Mouse (Mus musculus) cerebellum, postnatal 14 days (tissue): ENCODE measurements at regions not wholly inside any gene's neighbourhood (a gene's known extent, or its start where the extent isn't known, plus 50 kb on each side); places are given as distances from the start of the nearest gene placed in this dataset.
A peak's percentile ranks its signal among the peaks of the same experiment; 100 is the strongest.

Source experiments
- DNase-seq, 2 experiments: peaks; one replicate each; pipeline ENCODE4 v3.0.0; 2021; ENCODE audit warnings: mixed read lengths in 2 of 2

DNA sequence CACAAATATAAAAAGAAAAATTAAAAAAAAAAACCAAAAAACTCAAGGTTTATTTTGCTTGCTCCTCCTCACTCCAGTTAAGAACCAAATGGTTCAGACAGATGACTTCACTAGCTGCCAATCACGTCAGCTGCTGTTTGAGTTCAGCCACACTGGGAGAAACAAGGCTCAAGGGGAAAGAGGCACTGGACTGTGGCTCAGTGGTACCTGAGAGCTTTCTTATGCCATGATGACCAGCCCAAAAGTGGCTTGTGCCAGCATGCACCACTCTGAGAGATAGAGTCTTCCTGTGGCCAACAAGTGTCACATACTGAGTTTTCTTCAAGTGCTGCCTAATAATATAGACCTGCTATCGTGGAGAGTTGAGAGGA is 198.0 kb upstream of the Tprg start:
- no peak for DNase-seq

DNA sequence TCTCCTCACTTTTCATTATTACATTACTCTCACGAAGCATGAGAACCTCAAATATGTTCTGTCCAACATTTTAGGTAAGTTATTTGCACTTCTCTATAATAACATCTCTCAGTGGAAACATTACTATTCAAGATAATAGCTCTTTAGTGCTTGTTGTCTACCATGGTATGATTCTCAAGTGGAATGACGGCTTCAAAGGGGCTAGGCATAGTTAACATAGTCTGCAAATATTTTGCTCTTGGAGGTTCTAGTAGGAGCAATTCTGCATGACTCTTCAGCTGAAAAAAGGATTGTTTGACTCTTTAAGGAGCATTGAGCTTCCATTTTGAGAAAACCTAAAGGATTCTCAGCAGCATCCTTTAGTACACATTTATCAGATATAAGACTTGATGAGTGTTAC is 182.5 kb upstream of the Tprg start:
- no peak for DNase-seq

DNA sequence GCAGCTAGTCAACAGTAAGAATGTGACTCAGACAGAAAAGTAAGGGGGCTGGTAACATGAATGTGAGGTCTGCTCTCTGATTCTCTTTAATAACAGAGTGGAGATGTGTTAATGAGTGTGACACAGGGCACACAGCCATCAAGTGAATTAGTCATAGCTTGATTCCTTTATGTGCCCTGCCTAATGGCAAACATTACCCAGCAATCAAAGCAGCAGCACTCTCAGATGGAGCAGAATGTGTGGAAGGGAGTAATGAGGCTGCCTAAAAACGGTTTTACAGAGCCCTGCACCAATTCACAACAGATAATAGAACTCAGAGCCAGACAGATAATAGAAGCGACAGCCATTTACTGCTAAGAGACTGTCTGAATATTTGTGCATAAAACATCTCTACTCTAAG is 182.0 kb upstream of the Tprg start:
- DNase-seq, result no peak

DNA sequence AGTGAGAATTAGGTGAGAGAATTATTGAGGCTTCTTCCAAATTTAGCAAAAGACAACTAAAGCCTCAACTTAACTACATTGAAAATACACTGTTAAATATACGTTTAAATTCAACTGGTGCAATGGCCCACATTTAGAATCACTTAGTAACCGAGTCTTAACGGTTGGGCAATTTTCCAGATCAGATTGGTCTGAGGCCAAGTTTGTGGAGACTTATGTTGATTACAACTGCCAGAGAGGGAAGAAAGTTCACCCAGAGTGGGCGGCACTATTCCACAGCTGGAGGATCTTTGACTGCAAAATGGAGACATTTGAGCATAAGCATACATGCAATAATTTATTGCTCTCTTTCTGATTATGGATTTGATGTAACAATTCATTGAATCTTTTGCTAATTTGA is 146.5 kb upstream of the Tprg start:
- peak; percentile 9 to 19 for DNase-seq

DNA sequence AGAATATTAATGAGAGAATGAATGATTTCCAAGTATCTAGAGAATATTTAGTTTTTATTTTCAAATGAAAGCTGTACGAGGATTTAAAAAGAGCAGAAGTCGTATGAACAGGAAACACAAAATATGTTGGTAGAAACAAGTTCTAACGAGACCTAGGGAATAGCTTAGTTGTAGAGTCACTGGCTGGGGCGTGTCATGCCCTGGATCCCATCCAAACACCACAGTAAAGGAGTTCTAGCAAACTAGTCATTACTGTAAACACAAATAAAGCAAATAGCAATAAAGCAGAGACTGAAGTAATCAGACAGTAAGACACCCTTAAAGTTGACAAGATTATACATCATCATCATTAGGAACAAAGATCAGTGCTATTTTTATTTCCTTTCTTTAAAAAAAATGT is 139.1 kb upstream of the Tprg start:
- DNase-seq, result no peak

DNA sequence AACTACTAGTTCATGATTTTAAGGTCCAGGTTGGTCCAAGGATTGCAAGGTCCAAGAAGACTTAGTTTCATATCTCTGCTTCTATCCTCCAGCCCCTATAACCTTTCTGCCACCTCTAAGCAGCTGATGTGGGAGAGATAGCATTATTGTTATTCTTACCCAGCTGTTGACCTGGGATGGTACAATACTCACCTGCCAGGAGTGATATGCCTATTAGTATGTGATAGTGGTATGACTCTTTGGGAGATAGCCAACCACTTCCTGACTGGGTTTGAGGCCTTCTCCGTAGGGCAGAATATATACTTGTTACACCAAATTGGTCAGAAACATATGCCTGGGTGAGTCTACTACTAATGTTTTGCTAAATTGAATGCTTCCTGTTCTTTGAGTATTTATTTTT is 137.4 kb upstream of the Tprg start:
- DNase-seq, result no peak

DNA sequence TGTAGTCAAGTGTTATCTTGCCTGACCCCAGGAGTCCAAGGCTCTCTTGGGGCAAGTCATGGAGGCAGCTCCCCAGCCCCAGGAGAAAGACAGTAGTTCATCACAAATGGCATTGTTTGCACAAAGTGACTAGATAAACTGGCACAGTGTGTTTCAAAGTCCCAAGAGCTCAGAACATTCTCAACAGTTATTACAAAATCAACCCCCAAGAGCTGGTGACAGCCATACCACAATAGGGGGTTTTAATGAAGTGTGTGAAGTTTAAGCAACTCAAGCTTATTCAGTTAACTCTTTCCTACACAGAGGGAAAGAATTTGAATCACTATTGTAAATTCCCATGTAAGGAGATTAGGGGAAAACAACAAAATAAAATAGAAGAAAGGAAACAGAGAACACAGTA is 109.7 kb upstream of the Tprg start:
- DNase-seq, result no peak

DNA sequence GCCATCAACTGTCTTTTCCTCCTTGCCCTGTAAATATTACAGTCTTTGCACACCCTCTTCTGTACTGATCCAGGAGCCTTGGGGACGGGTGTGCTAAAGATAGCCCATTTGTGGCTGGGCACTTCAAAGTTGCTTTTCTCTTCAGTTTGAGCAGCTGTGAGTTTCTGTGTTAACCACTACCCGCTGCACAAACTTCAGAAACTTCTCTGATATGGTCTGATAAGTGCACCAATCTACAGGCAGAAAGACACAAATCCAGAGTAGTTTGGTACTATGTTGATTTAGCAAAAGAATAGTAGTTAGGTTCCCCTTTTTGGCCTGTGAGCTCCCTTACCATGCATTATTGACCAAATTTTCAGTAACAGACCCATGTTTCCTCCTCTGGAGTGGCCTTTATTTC is 108.6 kb upstream of the Tprg start:
- DNase-seq, result no peak

DNA sequence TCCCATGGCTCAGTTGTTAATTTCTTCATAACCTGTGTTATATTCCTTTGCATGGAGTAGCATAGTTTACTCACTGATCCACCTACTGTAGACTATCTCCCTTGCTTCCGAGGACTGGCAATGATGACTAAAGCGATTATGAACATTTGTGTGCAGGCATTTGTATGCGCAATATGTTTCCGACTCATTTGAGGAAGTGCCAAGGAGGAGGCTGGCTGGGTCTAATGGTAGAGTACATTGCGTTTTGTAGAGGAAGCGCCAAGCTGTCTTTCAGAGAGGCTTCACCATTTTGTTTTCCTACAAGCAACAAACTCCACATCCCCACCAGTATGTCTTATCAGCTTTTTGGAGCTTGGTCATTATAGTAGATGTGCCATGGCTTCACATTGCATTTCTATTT is 104.7 kb upstream of the Tprg start:
- no peak for DNase-seq

DNA sequence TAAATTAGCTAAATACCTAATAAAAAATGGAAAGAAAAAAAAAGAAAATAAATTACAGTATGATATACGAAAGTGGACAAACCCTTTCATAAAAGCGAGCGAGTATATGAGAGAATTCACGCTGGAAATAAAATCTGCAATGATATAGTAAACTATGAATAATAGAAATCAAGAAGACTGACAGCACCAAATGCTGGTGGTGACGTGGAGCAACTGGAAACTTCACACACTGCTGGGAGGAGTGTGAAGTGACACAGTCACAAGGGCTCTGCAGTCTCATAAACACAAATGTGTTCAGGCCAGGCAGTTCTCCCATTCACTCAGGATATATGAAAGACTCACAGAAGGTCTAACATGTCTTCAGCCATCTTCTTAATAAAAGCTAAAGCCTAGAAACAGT is 89.5 kb upstream of the Tprg start:
- DNase-seq, result no peak

DNA sequence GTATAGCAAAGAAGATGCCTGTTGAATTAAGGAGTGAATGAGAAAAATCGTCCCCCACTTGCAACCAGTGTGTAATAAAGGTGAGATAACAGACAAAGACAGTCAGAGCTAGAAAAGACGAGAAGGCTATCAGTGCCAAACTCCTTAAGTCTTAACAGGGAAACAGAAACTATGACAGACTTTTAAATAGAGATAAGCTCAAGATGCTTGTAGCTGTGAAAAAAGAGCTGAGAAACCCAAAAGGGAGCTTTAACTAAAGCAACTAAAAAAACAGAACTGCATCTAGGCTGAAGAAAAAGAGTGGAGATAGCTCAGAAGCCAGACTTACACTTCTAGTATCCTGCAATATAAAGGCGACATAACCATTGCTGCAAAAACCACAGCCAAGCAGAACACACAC is 87.8 kb upstream of the Tprg start:
- no peak for DNase-seq

DNA sequence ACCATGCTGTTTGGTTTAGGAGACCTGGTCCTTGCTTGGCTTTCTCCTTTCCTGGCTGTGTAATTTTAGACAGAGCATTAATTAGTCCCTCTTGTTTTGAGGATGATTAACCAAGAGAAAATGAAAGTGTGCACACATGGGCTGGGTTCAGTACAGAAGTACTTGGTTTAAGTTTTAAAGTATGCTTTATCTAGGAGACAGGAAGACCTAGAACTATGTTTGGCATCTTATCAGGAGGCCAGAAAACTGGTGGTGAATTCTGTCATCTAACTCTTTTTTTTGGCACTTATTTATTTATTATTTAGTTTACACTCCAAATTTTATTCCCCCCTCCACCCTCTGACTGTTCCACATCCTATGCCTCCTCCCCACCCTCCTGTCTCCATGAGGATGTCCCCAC is 86.6 kb upstream of the Tprg start:
- no peak for DNase-seq

DNA sequence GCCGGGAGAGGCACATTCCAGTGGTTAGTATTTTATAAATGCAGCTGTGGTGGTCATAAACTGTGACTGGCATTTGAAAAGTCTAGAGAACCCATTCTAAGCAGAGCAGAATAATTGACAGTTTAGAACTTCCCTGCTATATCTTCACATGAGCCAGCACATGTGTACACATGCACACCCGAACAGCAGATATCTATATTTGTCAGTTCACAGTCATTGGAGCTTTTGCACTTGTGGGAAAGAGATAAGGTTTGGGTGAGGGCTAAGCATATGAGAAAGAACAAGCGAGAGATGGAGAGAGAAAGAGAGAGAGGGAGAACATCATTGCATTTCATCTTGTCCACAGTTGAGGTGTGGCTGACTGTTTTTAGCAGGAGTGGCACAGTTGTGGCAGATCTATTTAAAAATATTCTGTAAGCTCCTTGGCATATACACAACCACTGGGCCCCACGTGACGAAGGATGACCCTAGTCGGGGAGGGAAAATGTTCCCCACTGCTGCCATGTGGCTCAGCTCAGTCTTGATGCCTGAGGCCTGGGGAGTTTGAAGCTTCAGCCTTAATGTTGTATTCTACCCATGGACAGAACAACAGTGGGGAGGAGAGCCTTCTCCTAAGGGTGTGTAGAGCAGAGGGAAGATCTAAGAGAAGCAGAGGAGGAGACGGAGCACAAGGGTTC is 85.4 kb upstream of the Tprg start:
- no peak for DNase-seq

DNA sequence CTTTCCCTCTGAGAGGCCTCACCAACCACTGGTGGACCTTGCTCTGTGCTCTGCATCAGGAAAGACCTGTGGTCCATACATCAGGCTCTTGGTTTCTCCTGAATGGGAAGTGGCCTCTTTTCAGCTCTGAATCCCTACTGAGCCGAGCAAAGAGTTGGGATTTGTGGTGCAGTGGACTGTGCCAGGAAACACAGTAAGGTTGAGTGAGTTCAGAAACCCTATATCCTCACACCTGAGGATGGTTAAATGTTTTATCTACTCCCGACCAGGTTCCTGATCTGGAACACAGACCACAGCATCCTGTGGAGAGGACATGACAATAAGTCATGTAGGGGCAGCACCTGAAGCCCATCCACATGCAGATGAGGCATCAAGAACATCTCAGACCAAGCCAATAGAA is 73.4 kb upstream of the Tprg start:
- no peak for DNase-seq

DNA sequence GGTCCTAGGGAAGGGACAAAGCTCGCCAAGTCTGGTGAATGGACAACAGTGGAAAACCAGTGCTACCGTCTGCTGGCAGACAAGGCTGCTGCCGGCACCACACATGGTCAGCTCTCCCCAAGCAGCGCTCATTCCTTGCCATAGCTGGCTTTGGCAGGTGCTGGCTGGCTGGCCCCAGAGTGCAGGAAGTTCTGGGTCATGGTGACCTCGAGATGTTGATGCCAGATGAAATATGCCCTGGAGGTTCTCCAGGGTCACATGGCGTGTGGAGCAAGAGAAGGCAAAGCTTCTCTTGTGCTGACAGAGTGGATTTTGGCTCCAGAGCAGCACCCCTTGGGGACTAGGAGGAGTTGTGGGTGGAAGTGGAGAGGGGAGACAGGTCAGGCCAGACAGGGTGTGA is 66.1 kb upstream of the Tprg start:
- DNase-seq, result no peak

DNA sequence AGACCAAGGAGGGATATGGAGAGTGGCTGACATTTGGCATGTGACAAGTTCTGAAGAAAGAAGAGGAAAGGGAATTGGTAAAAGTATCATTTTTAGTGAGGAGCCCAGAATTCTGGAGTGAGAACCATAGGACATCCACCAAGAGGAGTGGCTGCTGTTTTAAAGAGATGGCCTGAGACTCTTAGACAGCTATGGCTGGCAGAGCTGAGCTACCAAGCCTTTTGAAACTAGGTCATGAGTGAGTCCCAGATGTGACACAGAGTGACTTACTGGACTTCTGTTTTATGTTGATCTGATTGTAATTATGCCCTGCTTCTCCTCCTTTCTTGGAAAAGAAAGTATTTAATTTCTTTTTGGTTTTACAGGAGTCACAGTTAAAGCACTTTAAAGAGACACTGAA is 61.8 kb upstream of the Tprg start:
- DNase-seq, result no peak
